Mouse (Mus musculus) neural tube, postnatal 0 days (tissue): ENCODE data around the gene Dnal1. TPM values are rescaled to one million over a fixed set of nuclear protein-coding genes. Genes with fewer than 3 reads are reported as not detected.

Experiments used
- polyA plus RNA-seq: library from polyadenylated mRNA; unstranded; fragments of >200 nt; fragmentation: Nextera tagmentation; extraction: Ambion mirVana; gene quantifications from 2 replicates; pipeline ENCODE4 v1.2.1, GENCODE M21; 2015

Dnal1 gene
- 8.2 and 11.2 TPM in 2 replicates for polyA plus RNA-seq

GRCm38 (mm10) chr12:84114153-84114994, at the start of gene Dnal1:
Gene Dnal1 (plus strand): TSS chr12:84114366.

DNA sequence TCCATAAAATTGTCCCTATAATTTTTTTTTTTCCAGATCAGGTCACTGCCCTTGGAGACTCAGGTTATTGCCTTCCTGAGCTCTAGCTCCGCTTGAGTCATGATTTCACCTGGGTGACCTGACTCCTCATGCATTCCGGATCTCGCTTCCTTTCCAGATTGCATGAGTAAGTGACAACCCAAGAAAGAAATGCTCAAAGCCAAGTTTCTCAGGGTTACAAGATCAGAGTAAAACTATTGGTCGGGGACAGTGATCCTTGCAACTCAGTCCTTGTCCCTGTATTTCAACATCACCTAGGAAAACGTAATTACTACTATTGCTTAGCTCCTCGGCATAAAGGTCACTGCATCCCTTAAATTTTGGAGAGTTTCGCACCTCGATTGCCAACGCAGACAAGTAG, 45.2 kb upstream of the Dnal1 start, which contains the start of gene Acot5:
Acot5 (plus strand) TSS at position 340 of the 400 bp plus-strand sequence.

DNA sequence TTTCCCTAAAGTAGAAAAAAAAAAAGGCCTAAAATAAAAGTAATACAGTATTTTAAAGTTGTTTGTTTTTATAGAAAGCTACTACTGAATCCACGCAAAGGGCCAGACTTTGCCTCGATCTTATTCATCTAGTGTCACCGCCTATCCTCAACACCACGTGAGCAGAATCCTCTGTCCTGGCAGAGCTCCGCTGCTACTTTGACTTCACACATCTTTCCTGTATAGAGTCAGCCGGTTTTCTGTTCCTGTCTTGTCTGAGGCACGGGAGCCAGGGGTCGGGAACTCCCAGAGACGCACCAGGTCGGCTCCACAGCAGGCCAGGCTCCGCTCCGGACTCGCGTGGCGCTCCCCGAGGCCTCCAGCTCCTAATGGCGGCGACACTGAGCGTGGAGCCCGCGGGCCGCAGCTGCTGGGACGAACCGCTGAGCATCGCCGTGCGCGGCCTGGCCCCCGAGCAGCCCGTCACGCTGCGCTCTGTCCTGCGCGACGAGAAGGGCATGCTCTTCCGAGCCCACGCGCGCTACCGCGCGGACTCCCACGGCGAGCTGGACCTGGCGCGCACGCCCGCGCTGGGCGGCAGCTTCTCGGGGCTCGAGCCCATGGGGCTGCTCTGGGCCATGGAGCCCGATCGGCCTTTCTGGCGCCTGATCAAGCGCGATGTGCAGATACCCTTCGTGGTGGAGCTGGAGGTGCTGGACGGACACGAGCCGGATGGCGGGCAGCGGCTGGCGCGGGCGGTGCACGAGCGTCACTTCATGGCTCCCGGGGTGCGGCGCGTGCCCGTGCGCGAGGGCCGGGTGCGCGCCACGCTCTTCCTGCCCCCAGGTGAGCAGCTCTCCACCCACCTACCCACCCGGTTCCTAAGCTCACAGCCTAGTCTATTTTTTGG, 13.3 kb upstream of the Dnal1 start, which contains the start of gene Acot6:
Acot6 (plus strand) TSS at position 51 of the 889 bp plus-strand sequence.

DNA sequence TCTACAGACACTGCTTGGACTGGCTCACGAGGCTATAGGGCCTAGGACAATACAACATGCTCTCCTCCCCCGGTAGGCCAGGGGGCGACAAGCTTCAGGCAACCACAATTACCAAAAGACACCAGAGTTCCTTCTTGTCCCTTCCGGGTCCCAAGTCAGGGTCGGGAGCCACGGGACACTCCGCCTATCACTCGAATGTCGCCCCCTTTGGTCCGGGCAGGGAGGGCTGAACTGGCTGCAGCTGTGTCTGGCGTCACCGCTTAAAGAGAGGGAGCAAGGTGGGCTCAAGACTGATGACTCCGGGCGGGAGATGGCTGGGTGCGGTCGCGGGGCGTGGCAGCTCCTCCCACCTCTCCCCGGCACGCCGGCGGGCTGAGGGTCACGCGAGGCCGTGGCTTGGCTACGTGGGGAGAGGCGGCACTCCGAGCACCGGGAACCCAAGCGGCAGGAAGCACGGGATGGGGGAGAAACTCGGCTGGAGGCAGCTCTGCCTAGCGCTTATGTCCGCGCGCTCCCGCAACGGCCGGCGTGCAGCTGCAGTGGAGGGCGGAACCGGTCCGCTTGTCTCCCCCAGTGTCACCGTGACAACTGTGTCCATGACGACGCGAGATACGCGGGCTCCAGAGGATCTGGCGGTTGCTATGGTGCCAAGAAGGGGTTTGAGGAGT, 33.9 kb downstream of the Dnal1 start, which contains the start of gene Pnma1:
Pnma1 (minus strand) TSS at position 536 of the 668 bp plus-strand sequence.

Other genes with a start within 250 kb of the Dnal1 start
- 9.9 and 12.6 TPM in 2 replicates for gene Numb, start 192.4 kb upstream of the Dnal1 start, polyA plus RNA-seq
- gene Riox1, start 163.8 kb upstream of the Dnal1 start, polyA plus RNA-seq: 10.9 and 11.4 TPM in 2 replicates
- 0.05 TPM in 1 of 2 replicates, not detected in the other for gene Heatr4, start 129.5 kb upstream of the Dnal1 start, polyA plus RNA-seq
- gene Acot2, start 126.5 kb upstream of the Dnal1 start, polyA plus RNA-seq: 24.2 and 26.1 TPM in 2 replicates
- gene Acot1, start 104.9 kb upstream of the Dnal1 start, polyA plus RNA-seq: 139 and 144 TPM in 2 replicates
- gene Acot4, start 76.0 kb upstream of the Dnal1 start, polyA plus RNA-seq: 0.84 and 1.6 TPM in 2 replicates
- not detected in 2 replicates for gene Gm49366, start 75.4 kb upstream of the Dnal1 start, polyA plus RNA-seq
- gene Acot3, start 62.2 kb upstream of the Dnal1 start, polyA plus RNA-seq: 1.5 and 1.6 TPM in 2 replicates
- gene Acot5, start 45.0 kb upstream of the Dnal1 start, polyA plus RNA-seq: 3.4 TPM in 2 replicates
- 1.8 and 1.9 TPM in 2 replicates for gene Acot6, start 13.7 kb upstream of the Dnal1 start, polyA plus RNA-seq
- gene Pnma1, start 34.1 kb downstream of the Dnal1 start, polyA plus RNA-seq: 4.1 and 4.5 TPM in 2 replicates
- 3.7 and 4.1 TPM in 2 replicates for gene Elmsan1, start 104.5 kb downstream of the Dnal1 start, polyA plus RNA-seq
- gene Ptgr2, start 170.9 kb downstream of the Dnal1 start, polyA plus RNA-seq: 15.4 and 17.5 TPM in 2 replicates
- 42.4 and 46.6 TPM in 2 replicates for gene Zfp410, start 202.5 kb downstream of the Dnal1 start, polyA plus RNA-seq
- 35.3 and 37.0 TPM in 2 replicates for gene Coq6, start 247.3 kb downstream of the Dnal1 start, polyA plus RNA-seq
- gene Fam161b, start 247.5 kb downstream of the Dnal1 start, polyA plus RNA-seq: 10.4 and 12.4 TPM in 2 replicates